Mouse (Mus musculus) heart, adult 11 months (tissue): ENCODE data around the gene Arhgap24.
"Not testable (repeated sequence)": the region's sequence is repeated elsewhere in the genome, so short reads cannot be mapped to it uniquely, and the experiment has no call there.

Source experiments
- DNase-seq: peaks from one replicate; pipeline ENCODE4 v3.0.0; 2022

Gene Arhgap24

DNA sequence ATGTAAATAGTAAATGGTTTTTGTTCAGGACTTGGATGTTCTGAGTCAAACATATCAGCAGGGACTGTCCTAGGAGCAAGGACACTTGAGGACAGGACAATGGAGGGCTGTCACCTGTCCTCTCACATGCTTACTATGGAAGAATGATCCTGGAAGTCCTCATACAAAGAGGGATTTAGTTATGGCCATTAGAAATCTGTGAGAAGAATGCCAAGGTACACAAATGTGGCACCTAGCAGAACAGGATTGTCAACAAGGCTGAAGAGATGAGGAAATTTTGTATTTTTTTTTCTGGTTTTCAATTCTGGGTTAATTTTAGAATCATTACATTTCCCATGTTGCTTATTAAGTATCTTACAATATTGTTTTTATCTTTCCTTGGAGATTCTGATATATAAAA is 326.3 kb downstream of the Arhgap24 start:
- DNase-seq = no peak

DNA sequence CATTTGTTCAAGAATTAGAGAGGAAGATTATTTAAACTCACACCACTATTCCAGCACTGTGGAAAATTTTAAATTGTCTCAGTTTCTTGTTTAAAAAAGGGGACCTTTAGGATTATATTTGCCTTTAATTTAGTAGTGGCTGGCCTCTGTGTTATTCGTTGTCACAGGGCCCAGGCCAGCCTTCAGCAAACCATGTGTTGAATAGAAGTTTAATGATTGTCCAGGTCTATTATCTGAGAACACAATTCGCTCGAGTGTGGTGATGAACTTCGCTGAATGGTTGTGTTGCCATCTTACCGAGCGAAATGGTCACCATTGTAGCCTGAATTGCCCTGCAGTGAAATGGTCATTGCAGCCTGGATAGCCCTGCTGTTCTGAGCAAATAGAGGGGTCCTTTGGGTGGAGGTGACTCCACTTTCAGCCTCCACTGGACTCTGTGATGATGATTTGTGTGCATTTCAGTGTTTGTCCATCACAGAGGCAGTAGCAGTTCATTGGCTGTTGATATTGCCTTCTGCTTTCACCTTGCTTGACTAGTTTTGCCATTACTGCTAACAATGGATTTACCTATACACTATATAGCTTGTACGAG is 329.3 kb downstream of the Arhgap24 start:
- peak; percentile 61 for DNase-seq

DNA sequence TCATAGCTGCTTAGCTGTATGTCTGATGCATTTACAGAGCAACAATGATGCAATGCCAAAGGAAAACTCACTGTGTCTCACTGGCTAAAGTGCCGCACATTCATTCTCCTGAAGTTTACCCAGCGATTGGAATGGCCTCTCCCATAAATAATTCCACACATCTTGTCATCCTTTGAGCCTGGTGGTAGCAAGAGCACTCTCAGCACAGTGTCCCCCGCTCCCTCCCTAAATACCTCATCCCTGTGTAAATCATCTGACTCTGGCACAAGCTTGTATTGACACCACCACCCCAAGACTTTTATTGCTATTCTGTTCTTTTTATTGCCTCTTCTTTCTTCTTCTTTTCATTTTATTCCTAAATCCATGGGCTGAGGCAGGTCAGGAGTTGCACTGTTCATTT is 332.1 kb downstream of the Arhgap24 start:
- no peak for DNase-seq

DNA sequence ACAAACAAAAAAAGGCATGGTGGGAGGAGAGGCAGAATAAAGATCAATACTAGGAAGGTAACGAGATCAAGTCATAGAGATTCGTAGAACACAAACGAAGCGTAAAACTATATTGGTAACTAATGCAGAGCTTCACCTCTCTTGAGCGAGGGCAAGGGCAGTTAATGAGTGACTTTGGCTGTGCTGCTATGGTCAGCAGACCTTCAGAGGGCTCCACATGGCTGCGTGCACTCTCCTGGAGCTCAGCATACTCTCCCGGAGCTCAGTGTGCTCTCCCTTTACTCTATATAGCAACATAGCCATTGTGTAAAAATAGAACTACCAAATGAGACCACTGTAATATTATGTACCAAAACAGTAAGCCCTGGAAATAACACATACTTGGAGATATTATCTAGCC is 336.4 kb downstream of the Arhgap24 start:
- DNase-seq = peak; percentile 92

DNA sequence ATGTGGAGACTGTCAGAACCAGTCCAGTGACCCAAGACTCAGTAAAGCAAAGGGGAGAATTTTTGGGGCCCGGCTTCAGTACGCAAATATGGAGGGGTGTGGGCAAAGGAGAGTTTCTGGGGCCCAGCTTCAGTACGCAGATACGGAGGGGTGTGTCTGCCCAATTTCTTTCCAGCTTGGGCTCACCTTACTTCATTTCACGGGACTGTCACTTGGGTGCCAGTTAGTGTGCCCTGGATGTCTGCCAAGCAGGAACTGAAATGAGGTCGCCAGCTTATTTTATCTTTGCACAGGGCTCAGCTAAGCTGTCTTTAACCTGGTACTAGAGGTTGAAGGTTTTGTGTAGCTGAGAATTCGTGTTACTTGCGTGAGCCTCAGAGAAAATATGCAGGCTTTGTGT is 344.3 kb downstream of the Arhgap24 start:
- DNase-seq = peak; percentile 95

DNA sequence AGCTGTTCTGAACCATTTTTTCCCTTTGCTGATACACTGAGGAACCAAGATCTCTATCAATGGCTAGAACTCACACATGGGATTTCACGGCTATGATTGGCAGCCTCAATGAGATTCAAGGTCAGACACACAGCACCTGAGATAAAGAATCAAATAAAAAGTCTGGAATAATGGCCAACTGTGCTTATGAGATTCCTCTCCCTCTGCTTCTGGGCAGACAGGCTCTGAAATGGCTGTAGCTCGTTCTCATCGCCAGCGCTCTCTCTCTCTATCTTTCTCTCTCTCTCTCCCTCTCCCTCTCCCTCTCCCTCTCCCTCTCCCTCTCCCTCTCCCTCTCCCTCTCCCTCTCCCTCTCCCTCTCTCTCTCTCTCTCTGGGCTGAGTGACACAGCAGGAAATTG is 357.9 kb downstream of the Arhgap24 start:
- DNase-seq = no peak

DNA sequence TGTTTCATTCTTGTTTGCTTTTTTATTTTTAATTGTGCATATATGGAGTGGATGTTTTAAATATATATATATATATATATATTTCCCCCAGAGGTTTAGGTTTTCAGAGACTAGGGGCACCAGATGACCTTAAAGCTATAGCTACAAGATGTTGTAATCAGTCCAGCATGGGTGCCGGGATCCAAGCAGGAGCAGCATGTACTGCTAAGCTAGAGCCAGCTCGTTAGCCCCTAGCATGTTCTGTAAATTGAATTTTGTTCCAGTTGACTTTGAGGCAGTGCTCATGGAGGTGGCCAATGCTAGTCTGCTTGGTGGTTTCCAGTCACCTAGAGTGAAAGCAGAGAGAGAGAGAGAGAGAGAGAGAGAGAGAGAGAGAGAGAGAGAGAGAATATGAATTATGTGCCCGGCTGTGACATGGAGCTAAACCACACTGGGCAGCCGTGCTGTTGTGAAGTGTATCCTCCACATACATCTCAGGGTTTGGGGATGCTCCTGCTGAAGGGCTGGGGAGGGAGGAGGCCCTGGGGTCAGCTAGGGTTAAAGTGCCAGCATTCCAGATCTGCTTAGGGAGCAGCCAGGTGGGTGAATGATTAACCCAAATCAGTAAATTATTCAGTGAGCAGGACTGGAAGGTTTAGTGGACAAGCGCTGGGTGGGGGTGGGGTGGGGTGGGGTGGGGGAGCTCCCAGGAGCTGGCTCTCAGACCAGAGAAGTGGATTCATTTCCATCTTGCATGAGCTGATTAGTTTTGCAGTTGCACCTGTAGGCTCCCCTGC is 362.9 kb downstream of the Arhgap24 start:
- DNase-seq = no peak

DNA sequence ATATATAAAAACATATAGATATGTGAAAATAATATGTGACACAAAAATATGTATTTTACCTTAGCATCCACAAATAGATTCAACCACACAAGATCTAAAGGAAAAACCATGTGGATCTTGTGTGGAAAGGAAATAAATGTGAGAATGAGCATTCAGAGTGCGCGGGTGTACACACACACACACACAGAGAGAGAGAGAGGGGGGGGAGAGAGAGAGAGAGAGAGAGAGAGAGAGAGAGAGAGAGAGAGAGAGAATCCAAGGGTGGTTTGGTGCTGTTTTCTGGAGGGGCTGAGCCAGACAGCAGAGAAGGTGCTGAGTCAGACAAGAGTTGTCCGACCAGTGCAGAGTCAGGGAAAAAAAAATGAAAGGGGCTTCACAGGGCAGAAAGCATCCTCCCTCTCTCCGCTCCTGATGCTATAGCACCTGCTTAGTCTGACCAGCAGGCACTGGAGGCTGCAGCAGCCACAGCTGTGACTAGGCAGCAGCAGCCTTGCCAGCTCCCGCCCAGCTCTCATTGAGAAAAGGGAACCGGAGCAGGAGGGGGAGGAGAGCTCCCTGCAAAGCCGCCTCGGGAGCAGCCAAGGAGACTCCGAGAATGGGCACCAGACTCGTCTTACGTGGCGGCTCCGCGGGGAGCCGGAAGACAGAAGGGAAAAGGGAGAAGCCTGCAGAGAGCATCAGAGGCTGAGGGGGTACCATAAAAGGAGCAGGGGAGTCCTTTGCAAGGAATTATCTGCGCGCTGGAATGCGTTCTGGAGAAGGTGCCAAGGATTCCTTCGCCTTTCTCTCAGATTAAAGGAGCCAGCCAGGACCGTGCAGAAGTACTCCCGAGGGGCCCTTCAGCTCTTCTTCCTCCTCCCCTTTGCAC is 363.8 kb downstream of the Arhgap24 start:
- peak; percentile 98 for DNase-seq

DNA sequence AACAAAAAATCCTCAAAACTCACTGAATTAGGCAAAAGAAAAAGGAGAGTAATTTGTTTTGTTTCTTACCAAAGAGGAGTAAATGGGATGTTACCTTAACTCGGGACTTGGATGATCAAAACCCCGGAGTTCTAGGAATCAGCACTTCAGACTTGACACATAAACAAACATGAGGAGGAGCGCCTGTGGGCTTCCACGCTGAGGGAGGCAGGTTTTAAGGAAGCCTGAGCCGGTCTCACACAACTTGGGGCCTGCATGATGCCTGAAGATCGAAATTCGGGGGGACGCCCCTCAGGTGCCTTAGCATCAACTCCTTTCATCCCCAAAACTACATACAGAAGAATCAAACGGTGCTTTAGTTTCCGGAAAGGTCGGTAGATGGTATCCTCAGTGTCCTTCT is 364.6 kb downstream of the Arhgap24 start:
- no peak for DNase-seq

DNA sequence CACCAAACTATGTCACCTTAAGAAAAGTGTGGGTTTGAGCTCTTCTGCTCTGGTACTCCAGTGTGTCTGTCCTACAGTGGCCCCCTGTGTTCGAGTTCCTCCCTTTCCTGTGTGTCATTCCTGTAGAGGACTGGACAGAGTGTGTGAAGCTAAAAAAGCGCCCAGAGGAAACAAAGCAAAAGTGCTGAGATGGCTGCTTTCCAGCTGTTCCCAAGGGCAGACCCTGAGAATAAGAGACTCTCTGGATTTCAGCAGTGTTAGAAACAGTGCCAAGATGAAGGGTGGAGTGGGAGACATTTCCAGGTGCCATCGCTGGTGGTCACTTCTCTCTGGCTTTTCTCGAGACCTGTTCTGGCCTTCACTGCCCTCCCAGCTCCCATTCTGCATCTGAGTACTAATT is 366.7 kb downstream of the Arhgap24 start:
- no peak for DNase-seq

DNA sequence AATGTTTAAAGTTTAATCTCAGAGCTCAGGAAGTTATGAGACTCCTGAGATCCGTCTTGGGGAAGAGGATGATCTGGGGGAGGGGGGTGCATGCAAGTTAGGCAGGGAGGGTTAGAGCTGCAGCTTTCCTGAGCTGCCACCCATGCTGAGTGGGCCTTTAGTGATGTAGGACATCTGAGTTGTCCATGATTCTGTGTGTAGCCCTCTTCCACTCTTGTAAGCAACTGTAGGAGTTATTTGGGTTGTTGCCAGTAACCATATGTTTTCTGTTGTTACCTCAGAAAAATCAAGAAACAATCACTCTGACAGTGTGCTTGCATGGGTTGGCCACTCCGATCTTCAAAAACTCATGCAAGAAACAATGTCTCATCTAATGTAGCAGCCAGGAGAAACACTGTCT is 370.6 kb downstream of the Arhgap24 start:
- DNase-seq = no peak

DNA sequence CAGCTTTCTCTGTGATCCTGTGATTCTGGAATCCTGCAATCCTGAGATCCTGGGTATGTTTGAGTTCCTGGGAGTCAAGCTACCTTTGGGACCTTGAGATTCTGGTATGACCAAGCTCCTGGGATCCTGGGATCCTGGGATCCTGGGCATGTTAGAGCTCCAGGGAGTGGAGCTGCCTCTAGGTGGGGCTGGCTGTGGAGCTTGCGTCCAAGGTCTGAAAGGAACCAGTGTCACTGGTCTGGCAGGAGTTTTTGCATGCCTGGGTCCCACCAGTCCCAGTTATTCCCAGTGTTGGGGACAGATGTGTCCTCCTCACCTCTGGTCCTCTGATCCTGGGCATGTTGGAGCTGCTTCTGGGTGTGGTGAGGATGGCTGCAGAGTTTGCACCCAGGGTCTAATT is 372.6 kb downstream of the Arhgap24 start:
- no peak for DNase-seq

DNA sequence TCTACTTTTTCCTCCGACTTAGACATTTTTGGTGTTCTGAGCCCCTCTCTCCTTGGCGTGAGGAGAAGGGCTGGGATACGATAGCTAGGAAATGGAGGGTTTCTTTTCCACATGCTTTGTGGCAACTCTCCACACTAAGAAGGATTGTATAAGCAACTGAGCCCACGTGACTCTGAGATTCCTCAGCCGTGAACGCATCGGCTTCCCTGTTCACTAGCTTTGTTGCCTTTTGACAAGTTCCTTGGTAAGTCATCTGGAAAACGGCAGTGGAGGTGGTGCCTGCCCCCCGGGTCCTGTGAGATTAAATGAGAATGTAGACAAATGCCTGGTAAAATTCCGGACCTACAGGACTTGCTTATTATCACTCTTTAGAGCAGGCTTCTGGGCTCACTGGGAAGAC is 374.6 kb downstream of the Arhgap24 start:
- DNase-seq = no peak

DNA sequence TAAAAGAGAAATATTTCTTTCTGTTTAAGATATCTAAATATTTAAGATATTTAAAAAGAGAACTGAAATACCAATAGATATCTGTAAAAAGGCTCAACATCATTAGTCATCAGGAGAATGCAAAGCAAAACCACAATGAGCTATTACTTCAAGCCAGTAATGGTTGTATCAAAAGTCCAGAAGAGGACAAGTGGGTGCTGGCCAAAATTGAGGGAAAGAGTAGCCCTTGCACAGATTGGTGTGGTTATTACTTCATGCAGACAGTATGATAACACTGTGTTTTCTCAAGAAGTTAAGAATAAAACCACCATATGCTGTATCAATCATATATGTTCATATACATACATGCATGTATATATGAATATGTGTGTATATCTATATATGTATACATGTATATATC is 376.9 kb downstream of the Arhgap24 start:
- no peak for DNase-seq

DNA sequence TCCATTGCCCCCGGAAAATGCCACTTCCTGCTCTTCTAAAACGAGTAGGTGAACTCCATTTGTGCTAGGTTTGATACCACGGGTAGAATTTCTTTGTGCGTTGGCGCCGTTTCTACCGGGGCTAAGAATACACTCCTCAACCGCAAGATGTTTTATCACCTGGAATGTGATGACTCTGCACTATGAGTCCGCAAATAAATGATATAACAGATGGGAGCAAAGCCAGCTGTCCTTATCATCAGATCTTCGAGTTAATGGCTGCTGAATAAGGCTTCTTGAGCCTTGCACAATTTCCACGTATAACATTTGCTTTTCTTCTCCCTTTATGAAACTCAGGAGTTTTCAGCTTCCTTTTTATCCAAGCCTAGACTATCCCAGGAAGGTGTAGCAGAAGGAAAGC is 378.6 kb downstream of the Arhgap24 start:
- no peak for DNase-seq

DNA sequence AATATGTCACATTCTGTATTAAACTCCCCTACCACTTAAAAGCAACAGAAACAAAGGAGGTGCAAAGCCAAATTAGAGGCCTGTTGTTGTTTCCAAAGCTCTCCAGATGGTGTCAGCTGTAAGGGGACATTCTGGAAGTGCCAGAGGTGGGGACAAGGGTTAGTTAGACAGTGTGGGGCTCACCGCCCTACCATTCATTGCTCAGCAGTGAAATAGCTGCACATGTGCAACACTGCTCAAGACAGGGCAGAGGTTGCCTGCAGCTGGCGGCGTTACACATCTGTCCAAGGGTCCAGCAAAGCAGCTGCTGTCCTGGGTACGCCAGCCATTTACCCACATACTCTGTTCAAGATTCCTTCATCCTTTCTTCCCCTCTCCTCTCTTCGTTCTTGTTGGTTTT is 387.0 kb downstream of the Arhgap24 start:
- DNase-seq = no peak

DNA sequence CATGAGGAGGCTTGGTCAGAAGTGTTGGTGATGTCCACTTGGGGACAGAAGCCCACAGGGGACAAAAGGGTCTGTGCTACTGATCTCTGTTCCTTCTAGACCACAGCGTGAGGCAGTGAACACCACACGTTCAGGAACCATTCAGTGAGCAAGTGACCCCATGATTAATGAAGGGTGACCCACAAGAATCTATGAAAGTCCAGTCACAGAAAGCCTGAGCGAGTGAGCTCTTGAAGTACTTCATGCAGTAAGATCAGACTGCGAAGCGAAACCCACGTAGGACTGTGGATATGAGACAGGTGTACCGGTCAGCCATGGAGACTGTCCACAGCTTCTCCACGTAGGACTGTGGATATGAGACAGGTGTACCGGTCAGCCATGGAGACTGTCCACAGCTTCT is 391.8 kb downstream of the Arhgap24 start:
- not testable (repeated sequence) for DNase-seq

DNA sequence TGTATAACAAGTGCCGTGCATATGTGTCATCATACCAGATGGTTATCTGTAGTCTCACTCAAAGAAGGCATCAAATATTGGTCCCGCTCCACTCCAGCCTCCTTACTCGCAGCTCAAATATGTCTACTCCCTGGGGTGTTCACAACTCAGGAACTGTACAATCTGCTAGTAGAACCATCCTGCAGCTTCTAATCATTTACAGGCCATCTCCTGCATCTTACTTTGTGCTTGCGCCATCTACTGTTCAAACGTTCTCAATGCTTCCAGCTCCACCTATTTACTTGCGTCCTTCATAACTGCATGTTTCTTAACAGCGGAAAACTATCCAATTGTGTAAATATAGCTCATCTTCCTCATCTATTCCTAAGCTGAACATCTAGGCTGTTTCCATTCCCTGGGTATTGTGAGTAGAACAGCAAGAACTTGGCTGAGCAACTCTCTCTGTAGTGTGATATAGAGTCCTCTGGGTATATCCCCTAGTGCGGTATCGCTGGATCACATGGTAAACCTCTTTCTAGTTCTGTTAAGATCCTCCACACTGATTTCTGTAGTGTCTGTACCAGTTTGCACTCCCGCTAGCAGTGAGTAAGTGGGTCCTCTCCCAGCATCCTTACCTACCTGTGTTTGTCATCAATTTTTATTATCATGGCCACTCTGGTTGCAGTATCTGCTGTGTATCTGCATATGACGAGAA is 393.6 kb downstream of the Arhgap24 start:
- DNase-seq = no peak

DNA sequence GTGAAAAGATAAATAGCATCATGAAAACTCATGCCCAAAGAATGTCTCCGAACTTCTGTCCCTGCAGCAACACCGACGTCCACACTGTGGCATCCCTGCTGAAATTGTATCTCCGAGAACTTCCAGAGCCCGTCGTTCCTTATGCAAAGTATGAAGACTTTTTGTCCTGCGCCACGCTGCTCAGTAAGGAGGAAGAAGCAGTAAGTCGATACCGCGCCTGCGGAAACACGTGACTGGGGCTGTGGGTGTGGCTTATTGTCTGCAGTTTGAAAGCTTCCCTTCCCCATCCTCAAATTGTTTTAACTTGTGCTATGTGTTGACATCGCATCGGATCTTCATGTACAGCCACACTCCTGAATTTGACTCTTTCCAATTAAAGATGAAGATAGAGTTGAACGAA is 394.4 kb downstream of the Arhgap24 start:
- DNase-seq = no peak

DNA sequence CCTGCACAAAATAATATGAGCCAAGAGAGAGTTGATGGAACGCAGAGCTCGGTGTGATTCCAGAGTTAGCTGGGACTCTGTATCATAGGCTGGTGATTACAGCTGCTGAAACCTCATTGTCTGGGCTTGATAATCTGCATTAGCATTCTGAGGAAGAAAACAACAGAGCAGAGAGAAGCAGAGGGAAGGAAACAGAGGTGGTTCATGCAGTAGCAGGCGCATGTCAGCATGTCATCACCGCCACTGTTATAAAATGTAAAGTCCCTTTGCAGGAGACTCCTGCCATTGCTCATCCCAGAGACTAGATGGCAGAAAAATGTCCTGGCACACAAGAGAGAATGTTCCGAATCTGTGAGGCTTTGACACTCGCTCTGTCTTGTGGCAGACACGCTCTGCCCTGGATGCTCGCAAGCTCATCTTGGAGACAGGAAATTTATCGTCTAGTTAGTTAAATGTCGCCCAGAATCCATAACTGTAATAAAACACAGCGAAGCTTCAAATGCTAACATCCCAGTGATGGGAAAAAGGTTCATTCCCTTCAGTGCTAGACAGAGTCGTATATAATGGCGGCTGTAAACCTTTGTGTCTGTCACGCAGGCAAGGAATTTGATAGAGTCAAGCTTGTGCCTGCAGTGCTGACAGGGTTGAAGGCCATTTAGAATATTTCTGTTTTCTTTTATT is 407.4 kb downstream of the Arhgap24 start:
- DNase-seq = no peak

DNA sequence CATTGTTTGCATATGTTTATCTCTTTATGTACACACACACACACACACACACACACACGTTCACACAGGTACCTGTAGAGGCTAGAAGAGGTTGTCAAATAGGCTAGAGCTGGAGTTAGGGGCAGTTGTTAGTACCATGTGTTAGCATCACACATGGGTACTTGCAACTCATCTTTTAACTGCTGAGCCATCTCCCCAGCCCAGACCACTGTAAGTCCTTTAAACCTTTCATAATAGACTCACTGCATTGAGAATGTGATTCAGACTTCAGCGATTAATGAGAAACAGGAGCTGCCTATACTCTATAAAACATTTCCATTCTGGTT is 407.9 kb downstream of the Arhgap24 start:
- DNase-seq = no peak

DNA sequence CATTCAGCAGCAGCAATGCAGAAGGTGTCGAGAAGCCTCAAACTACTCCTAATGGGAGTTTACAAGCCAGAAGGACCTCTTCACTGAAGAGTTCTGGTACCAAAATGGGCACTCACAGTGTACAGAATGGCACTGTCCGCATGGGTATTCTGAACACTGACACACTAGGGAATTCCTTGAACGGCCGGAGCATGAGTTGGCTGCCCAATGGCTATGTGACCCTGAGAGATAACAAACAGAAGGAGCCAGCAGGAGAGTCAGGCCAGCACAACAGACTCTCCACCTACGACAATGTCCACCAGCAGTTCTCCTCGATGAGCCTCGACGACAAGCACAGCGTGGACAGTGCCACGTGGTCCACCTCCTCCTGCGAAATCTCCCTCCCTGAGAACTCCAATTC is 411.0 kb downstream of the Arhgap24 start:
- DNase-seq = no peak

DNA sequence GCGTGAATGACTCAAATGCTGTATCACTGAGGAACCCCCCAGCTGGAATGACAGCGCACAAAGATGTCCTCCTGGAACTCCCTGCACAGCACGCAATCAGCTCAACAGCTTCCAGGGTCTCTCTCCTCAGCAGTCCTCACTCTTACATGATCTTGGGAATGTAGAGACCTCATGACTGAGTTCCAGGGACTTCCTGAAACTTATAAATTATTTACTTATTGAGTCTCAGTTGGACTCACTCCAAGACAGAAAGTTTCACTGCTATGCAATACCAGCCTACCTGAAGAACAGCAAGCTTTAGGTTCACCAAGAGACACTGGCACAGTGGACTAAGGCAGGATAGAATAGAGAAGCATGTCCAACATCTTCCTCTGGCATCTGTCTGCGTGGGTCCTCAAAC is 417.1 kb downstream of the Arhgap24 start:
- DNase-seq = no peak
